Mouse (Mus musculus) layer of hippocampus, postnatal 36 days (tissue): ENCODE results near the gene Kpna7. TPM values are rescaled to one million over a fixed set of nuclear protein-coding genes. Genes with fewer than 3 reads are reported as not detected.
A peak's percentile ranks its signal among the peaks of the same experiment; 100 is the strongest.
"Not testable (repeated sequence)": the region's sequence is repeated elsewhere in the genome, so short reads cannot be mapped to it uniquely, and the experiment has no call there.

Source experiments
- DNase-seq, 2 experiments: peaks; one replicate each; pipeline ENCODE4 v3.0.0; 2022
- total RNA-seq, 2 experiments: library from RNA; stranded (reverse); gene quantifications; 2 replicates each; pipeline ENCODE4 v1.2.3; 2021

Kpna7 gene
- total RNA-seq, result not detected

- DNase-seq, result peak; percentile 87 to 88
Observed at GRCm38 (mm10) chr5:145083632-145084451, at the start of gene Kpna7, which contains the start of gene Arpc1a. Kpna7 (minus strand) TSS chr5:145084030. Arpc1a (plus strand) TSS chr5:145083830.

DNA sequence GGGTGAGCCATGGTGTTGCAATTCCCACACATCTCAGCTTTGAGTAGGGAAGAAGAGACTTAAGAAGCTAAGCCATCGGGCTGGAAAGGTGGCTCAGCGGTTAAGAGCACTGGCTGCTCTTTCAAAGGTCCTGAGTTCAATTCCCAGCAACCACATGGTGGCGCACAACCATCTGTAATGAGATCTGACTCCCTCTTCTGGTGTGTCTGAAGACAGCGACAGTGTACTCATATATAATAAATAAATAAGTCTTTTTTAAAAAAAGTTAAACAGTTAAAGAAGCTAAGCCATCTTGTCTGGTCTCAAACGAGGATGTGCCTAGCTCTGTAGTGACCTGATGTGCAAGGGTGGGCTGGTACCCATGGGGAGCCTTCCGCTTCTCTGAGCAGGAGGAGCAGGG lies 49.4 kb upstream of the Kpna7 start:
- not testable (repeated sequence) for DNase-seq

- DNase-seq, result no peak
Observed at GRCm38 (mm10) chr5:145130995-145131394, 47.2 kb upstream of the Kpna7 start.

GRCm38 (mm10) chr5:145130191-145130590 lies 46.4 kb upstream of the Kpna7 start:
- peak; percentile 54 to 65 for DNase-seq

DNA sequence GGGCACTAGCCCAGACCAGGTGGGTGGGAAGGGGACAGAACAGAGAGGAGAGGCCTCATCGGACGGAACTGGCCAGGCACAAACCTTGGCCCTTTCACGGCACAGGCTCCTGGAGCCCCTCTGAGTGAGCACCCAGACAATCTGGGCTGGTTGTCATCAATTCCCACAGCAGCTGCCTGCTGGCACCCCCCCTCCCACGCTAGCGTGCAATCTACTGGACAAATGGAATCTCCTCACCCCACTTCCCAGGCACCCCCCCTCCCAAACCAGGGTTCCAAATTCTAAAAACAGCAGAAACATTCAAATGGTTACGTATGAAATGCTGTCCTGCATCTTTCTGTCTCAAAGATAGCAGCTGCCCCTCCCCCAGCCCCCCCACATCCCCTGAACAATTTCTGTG lies 45.9 kb upstream of the Kpna7 start:
- not testable (repeated sequence) for DNase-seq

GRCm38 (mm10) chr5:145129124-145129523 lies 45.3 kb upstream of the Kpna7 start:
- DNase-seq, result no peak

DNA sequence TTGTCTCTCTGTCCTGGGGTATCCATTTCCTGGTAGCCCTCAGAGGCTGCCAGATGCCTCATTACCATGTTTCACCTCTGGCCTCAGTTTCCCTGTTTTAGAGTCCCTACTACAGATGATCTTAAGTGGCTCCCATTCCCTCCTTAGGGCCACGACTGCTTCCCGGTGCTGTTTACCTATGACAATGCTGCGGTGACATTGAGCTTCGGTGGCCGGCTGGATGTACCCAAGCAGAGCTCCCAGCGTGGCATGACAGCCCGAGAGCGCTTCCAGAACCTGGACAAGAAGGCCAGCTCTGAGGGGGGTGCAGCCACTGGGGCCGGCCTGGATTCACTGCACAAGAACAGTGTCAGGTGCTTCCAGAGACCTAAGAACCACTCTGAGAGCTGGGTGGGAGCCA lies 42.8 kb upstream of the Kpna7 start:
- DNase-seq, result no peak

DNA sequence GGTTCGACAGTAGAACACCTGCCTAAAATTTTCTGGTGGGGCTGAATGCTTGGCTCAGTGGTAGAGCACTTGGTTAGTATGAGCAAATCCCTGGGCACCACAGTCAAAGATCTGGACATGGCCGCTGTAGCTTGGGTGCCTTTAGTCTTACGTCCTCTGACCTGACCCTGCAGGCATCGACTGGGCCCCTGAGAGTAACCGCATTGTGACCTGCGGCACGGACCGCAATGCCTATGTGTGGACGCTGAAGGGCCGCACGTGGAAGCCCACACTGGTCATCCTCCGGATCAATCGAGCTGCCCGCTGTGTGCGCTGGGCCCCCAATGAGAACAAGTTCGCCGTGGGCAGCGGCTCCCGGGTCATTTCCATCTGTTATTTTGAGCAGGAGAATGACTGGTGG lies 39.6 kb upstream of the Kpna7 start:
- DNase-seq, result no peak

- DNase-seq, result no peak
Observed at GRCm38 (mm10) chr5:145120921-145121320, 37.1 kb upstream of the Kpna7 start.

DNA sequence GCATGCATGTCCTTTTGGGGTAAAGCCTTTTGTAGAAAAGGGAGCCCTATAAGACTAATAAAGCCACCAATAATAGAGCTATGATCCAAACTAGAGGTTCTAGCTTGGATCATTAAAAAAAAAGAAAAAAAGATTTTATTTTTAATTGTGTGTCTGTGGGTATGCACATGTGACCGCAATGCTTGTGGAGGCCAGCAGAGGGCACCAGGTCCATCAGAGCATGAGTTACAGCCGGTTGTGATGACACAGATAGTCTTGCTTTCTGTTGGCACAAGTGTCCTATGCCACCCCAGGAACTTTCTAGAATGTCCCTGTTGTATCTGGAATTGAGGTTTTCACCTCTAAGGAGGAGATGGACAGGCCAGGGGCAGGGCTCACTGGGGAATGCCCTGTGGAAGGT lies 35.6 kb upstream of the Kpna7 start:
- no peak for DNase-seq

DNA sequence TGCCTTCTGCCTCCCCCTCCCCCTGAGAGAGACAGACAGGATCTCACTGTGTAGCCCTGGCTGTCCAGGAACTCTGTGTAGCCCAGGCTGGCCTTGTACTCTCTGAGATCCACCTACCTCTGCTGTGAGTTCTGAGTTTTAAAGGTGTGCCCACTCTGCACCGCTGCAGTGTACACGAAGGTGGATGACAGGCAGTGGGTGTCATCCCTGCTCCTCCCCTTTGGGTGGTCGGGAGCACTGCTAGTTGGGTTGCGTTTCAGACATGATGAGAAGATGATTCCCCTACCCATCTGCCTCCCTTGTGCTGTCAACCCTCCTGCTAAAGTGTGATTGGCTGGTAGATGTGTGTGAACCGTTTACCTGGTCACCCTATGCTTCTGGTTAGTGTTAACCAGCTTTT lies 34.6 kb upstream of the Kpna7 start:
- DNase-seq, result no peak

- DNase-seq, result no peak
Observed at GRCm38 (mm10) chr5:145118005-145118404, 34.2 kb upstream of the Kpna7 start.

DNA sequence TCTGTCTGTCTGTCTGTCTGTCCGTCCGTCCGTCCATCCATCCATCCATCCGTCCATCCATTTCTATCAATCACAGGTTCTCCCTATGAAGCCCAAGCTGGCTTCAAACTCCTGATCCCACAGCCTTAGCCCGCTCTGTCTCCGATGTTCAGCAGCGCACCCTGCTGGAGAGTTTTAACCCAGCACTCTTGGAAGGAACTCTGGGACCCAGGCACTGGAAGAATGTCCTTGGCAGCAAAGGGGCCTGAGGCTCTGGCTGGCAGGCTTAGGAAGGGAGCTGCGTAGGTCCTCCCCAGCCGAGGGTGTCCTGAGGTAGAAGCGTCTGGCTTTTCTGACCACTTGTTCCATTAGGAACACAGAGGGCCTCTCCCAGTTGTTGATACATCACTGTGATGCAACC lies 33.1 kb upstream of the Kpna7 start:
- DNase-seq, result no peak

GRCm38 (mm10) chr5:145116316-145116715 lies 32.5 kb upstream of the Kpna7 start:
- no peak for DNase-seq

- DNase-seq, result no peak
Observed at GRCm38 (mm10) chr5:145115736-145116135, 31.9 kb upstream of the Kpna7 start.

DNA sequence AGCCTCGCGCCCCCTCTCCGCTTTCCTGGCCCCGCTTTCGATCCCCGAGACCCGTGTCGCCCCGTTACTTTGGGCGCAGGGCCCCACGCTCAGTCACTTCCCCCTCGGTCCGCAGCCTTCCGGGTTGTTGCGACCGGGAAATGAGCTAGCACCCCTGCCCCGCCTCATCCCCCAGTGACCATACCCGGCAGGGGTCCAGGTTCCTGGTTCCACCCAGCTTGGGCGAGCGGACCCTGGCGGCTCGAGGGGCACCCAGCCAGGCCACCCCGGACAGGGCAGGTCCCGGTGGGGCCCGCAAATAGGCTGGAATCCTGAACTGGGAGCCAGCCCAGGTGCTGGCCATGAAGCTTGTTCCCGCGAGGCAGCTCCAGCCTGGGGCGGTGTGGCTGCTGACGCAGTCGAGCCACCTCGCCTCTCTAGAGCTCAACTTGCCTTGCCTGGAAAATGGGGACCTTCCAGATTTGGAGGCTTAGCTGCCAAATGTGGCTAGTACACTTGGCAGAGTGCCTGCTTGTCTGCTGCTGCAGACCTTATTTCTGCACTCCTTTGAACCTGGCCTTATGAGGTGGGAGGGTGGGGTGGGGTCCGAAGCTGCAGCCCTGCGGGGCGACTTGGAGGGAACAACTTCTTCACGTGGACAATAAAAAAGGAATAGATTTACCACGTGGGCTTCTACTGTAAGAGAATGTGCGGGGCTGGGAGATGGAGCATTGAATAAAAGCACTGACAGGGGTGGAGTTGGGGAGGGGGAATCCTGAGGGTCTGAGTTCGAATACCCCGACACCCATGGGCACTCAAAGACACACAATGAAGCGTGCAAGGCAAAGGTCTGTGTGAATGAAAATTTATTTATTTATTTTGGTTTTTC lies 31.0 kb upstream of the Kpna7 start:
- DNase-seq, result no peak

- DNase-seq, result no peak
Observed at GRCm38 (mm10) chr5:145114071-145114605, 30.3 kb upstream of the Kpna7 start, which contains the start of gene Arpc1b. Arpc1b (plus strand) TSS chr5:145114215.

DNA sequence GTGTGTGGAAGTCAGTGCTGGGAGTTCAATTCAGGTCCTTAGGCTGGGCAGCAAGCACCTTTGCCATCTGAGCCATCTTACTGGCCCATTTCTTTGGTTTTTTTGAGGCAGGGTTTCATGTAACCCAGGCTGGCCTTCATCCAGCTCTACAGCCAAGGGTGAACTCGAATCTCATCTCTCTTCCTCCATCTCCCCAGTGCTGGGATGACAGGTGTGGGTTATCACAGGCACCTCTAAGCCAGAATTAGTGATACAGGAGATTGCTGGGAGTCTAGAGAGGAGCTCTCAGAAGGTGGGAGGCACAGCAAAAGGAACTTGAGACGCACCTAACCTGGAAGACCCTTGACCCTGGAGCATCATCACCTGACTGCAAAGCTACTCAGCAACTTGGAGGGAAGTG lies 29.6 kb upstream of the Kpna7 start:
- no peak for DNase-seq

DNA sequence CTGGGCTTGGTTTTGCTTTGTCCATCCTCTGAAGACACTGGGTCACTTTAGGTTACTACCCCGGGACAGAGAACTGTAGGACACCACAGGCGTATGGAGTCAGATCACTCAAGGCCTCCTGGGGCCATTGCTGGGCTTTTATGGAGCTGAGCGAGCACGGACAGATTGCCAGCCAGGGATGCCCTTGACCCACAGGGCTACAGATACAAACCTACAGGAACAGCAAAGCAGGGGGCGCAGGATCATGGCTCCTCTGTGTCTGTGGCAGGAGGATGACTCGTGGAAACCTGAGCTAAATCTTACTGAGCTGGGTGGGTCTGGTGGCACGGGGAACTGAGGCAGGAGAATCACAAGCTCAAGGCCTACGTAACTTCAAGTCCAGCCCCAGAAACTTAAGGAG lies 28.7 kb upstream of the Kpna7 start:
- DNase-seq, result no peak

DNA sequence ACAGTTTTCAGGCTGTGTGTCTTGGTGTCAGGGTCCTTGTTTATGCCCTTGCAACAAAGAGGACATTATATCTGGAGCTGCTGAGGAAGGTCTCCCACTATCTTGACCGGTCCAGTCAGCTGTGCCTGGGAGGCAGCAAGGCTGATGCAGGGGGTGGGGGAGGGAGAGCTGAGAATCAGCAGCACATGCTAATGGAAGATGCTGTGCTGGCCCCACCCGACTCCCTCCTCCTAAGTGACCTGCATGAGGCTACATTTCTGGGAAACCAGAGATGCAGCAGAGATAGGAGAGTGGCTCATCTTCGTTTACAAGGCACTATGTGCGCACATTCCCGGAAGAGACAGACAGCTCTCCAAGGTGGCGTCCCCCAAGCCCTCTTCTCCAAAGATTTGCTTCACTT lies 26.6 kb upstream of the Kpna7 start:
- DNase-seq, result no peak

GRCm38 (mm10) chr5:145105694-145106275 lies 22.0 kb upstream of the Kpna7 start:
- no peak for DNase-seq

- peak; percentile 34 to 51 for DNase-seq
Observed at GRCm38 (mm10) chr5:145104328-145104727, 20.5 kb upstream of the Kpna7 start.

GRCm38 (mm10) chr5:145102706-145103105 lies 18.9 kb upstream of the Kpna7 start:
- no peak for DNase-seq
